ENCODE assay signal across 9 mouse cellular contexts in the genomic region with DNA sequence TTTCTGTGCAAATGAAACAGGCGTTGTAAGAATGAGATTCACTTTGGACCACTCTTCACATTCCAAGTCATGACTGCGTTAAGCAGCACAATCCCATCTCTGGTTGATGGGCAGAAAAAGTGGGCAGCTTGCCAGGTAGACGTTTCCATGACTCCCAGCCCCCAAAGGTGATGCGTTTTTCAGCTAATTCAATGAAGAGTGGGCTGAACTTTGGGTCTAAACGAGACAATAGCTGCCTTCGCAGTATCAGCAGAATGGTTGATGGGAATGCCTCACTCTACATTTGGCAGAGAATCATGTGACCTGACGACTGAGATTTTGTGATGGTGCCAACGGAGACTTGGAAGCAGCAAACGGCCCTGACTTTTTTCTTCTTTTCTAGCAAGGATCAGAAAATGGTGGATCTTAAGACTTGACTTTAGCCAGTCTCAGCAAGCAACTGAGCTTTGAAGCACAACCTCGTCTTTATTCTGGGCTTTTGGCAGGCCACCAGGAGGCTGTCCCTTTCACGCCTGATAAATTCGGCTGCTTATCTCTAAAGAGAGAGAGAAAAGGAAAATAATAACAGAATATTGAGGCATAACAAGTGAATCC. TPM values are rescaled to one million over a fixed set of nuclear protein-coding genes. Genes with fewer than 3 reads are reported as not detected.
DNase-seq lines count a peak whose midpoint lies in the region; ATAC-seq lines count a peak whose summit lies in the region.
"Had no signal": no experiment of that assay in that cellular context is flagged by ENCODE, and none has a peak within 500 bp of the region (broad histone marks: within the 10 kb centered on the region; RNA-seq: fewer than 3 reads in every experiment).

No protein-coding gene starts in this region.

- peak overlapping the region; percentile 54; the same call in 1 of the 2 replicates for H3K27ac ChIP-seq in neural tube, embryonic 11.5 days (ENCODE audit: low read depth, low read length)
- peak overlapping the region; percentile 91 for H3K27ac ChIP-seq in forebrain, embryonic 16.5 days (ENCODE audit: low read length)

- H3K27me3 ChIP-seq in neural tube, embryonic 11.5 days (ENCODE audit: control insufficient read depth, insufficient read depth, low read length) = no peaks in the 10 kb centered on the region
- H3K27me3 ChIP-seq in forebrain, embryonic 16.5 days (replicated peaks; ENCODE audit: control insufficient read depth, insufficient read depth, low read length) = no peaks in the 10 kb centered on the region

- H3K9ac ChIP-seq in neural tube, embryonic 11.5 days (ENCODE audit: low read length) = no peak overlapping the region
- H3K9ac ChIP-seq in forebrain, embryonic 16.5 days (replicated peaks; ENCODE audit: low read depth, low read length) = peak overlapping the region; percentile 40

- intact Hi-C loops in heart, postnatal 25 days (cut with DNase I) = loop anchor here (2.0 to 10.0 kb wide), 2 partner anchors 93 to 269 kb away; no protein-coding TSS in a partner anchor

- no peak overlapping the region for H3K4me2 ChIP-seq in neural tube, embryonic 11.5 days (ENCODE audit: low read depth)
- peak overlapping the region; percentile 49 for H3K4me2 ChIP-seq in forebrain, embryonic 16.5 days (ENCODE audit: low read length)

- peaks cover 3% of the 10 kb centered on the region; the same call in 1 of the 2 replicates for H3K4me1 ChIP-seq in neural tube, embryonic 11.5 days (ENCODE audit: control insufficient read depth, insufficient read depth, low read length)
- peaks cover 9% of the 10 kb centered on the region for H3K4me1 ChIP-seq in forebrain, embryonic 16.5 days (replicated peaks; ENCODE audit: control insufficient read depth, insufficient read depth, low read length)

- no peaks in the 10 kb centered on the region for H3K36me3 ChIP-seq in neural tube, embryonic 11.5 days (ENCODE audit: control insufficient read depth, insufficient read depth, low read length)
- no peaks in the 10 kb centered on the region for H3K36me3 ChIP-seq in forebrain, embryonic 16.5 days (ENCODE audit: control insufficient read depth, insufficient read depth)

- 63% methylated on average over 12 of the region's 12 CpGs for WGBS in neural tube, embryonic 11.5 days
- 3% methylated on average over 12 of the region's 12 CpGs for WGBS in forebrain, embryonic 16.5 days

- peak; percentile 55; the same call in 1 of the 2 replicates for ATAC-seq in neural tube, embryonic 11.5 days (ENCODE audit: insufficient read depth, low FRiP score, low TSS enrichment)
- peak; percentile 86 for ATAC-seq in forebrain, embryonic 16.5 days
- ATAC-seq in megakaryocyte progenitor cell, adult 5-6 weeks (replicated peaks; ENCODE audit: poor library complexity) = peak; percentile 48; the same call in 1 of the 2 replicates

- no peak overlapping the region for H3K4me3 ChIP-seq in neural tube, embryonic 11.5 days (ENCODE audit: low read depth, low read length)
- H3K4me3 ChIP-seq in forebrain, embryonic 16.5 days (replicated peaks; ENCODE audit: low read length) = peak overlapping the region; percentile 33

- H3K9me3 ChIP-seq in neural tube, embryonic 11.5 days (ENCODE audit: control insufficient read depth, low read length) = no peaks in the 10 kb centered on the region
- no peaks in the 10 kb centered on the region for H3K9me3 ChIP-seq in forebrain, embryonic 16.5 days (ENCODE audit: control insufficient read depth, low read length)

- peak; percentile 62 for DNase-seq in neural tube, embryonic 11.5 days (ENCODE audit: low spot score)
- no peak for DNase-seq in neural tube, embryonic 10.5 days (ENCODE audit: extremely low spot score, low spot score)
- DNase-seq in heart, postnatal 25 days (ENCODE audit: low spot score) = peak; percentile 34
- peak; percentile 83 to 85 for DNase-seq in layer of hippocampus, postnatal 10 days (ENCODE audit: low spot score in 2 of 2)
- DNase-seq in right cerebral cortex, postnatal 4 days = peak; percentile 79
- no peak for DNase-seq in thymus, postnatal 14 days

RNA-seq across cellular contexts. Expression of a gene that starts 8.0 kb away (rescaled TPM):
- not detected in 2 replicates for polyA plus RNA-seq in neural tube, embryonic 11.5 days (2014; fragmentation: Nextera tagmentation; extraction: Ambion mirVana)
- polyA plus RNA-seq in forebrain, embryonic 16.5 days (2015; fragmentation: Nextera tagmentation; extraction: Ambion mirVana) = not detected in 2 replicates
- not detected for total RNA-seq in heart, postnatal 25 days (2021)
- total RNA-seq in layer of hippocampus, postnatal 10 days (2021) = not detected
- total RNA-seq in megakaryocyte progenitor cell, adult 5-6 weeks (2015) = not detected in 2 replicates
- total RNA-seq in megakaryocyte progenitor cell, adult 5-6 weeks (2017) = not detected in 2 replicates
- polyA plus RNA-seq: large intestine, adult 2 months had no signal

Comparison
In these comparisons a context has a peak if more than half of its experiments do, and no peak if none do; other contexts are left out.
1. DNase-seq: peak in neural tube, embryonic 11.5 days (single experiment), heart, postnatal 25 days (single experiment), layer of hippocampus, postnatal 10 days (2 of 2) and right cerebral cortex, postnatal 4 days (single experiment); none in neural tube, embryonic 10.5 days (single experiment) and thymus, postnatal 14 days (single experiment).
2. Peak in every context shown above with its lines, with median percentiles within 50 percentile points of each other: ATAC-seq.